Mouse (Mus musculus): ENCODE measurements around the gene Wdr4.
"Not testable (repeated sequence)": the region's sequence is repeated elsewhere in the genome, so short reads cannot be mapped to it uniquely, and the experiment has no call there.

Gene Wdr4

DNA sequence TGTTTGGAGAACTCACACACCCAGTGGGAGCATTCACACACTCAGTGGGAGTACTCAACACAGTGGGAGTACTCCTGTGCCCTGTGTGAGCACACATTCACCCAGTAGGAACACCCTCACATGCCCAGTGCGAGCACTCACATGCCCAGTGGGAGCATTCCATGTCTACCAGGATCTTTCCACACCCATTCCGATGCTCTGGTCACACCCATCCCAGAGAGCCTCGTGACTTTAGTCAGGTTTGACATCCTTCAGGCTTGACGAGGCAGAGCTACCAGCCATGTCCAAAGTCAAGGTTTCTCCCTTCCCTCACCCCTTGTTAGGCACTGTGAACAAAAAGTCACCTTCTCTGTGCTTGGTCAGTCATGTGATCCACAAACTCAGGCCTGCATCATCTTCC lies 15.6 kb upstream of the Wdr4 start:
- DNase-seq, result no peak

DNA sequence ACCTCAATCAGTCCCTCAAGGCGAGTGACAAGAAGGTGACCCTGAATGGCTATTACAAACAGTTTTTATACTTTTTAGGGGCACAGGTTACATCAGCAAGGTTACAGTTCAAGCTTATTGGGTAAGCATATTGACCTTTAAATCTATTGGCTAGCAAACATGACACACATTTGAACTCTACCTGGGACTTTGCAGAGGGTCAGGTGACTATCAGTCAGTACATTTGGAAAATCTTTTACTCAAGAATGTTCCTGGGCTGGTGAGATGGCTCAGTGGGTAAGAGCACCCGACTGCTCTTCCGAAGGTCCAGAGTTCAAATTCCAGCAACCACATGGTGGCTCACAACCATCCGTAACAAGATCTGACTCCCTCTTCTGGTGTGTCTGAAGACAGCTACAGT lies 12.6 kb upstream of the Wdr4 start:
- not testable (repeated sequence) for DNase-seq

DNA sequence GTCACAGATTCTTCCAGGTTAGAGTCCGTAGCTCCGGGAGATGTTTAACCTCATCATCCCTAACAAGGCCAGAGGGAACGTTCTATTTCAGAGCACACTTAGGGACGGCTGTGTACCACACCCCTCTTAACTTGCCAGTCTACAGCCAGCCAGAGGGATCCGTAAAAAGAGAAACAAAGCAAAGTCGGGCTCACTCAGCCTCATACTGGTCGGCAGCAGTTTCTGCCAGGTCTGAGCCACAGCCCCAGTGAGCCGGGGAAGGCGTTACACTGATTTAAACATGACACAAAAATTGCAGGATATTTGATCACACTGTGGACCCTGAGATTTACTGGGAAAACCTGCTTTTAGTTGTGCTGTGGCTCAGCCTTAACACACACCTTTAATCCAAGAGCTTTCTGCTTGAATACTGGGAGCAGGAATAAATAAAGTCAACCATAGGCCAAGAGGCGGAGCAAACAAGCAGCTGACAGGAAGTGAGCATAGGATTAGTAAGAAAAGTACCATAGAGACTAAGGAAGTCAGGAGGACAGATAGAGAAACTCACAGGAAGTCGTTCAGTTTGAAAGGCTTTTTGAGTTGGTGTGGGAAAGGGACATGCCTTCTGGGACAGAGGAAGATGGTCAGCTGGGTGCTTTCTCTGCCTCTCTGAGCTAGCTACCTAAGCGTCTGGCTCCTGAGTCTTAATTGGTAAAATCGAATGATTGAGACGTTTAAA lies 11.8 kb upstream of the Wdr4 start:
- DNase-seq, result no peak

DNA sequence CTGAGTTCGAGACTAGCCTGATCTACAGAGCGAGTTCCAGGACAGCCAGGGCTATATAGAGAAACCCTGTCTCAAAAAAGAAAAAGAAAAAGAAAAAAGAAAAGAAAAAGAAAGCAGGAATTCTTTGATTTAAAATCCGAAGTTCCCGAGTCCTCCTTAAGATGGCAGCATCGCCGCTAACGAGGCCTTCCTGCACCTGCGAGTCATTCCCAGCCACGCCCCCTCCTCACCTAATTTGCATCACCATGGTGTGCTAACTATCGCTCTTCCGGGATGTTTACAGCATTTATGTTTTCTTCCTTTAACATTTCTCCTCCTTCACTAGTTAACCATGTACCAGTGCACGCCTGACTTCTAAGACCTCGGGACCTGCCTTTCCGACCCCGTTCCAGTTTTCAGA lies 9.5 kb upstream of the Wdr4 start:
- DNase-seq, result peak; percentile 60

DNA sequence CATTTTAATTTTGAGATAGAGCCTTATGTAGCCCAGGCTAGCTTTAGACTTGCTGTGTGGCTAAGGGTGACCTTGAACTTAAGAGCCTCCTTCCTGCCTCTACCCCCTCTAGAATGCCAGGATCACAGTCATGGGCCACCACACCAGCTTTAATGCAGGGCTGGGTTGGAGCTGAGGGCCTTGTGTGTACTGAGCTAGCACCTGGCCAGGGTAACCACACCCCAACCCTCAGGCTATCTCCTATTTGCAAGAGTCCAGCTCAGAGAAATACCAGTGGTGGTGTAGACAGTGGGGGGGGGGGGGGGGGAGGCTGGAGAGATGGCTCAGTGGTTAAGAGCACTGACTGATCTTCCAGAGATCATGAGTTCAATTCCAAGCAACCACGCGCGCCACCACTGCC lies 6.0 kb upstream of the Wdr4 start:
- DNase-seq, result no peak

DNA sequence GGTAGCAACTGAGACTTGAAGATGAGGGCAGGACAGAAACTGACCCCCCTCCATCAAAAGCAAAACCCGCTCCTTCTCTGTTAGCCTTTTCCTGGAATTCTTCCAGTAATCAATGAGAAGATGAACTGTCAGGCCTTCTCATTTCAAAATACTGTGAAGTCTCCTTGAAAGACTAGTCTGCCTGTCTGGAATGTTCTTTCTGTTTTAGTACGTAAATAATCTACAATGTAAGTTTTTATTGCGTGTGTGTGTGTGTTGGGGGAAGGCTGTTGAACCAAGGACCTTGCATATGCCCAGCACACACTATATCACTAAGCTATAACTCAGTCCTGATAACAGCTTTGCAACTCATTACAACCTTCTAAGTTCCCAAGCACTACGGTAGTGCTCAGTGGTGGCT lies 5.3 kb upstream of the Wdr4 start:
- DNase-seq, result no peak

DNA sequence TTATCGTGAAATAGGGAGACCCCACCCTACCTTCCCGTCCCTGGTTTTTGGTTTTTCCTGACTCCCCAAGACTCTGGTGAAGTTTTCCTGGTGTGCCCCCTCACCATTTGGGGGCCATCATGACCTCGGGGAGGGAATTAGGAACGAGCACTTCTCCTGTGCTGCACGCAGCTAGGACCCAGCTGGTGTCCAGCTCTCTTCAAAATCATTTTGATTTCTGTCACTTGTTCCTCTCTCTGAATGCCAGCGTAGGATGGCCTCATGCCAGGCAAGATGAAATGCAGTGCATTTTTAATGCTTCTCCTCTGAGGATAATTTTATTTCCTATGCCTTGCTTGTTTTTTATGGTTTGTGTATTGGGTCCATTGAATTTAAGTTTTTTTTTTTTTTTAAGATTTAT lies 2.2 kb upstream of the Wdr4 start:
- peak; percentile 56 for DNase-seq

DNA sequence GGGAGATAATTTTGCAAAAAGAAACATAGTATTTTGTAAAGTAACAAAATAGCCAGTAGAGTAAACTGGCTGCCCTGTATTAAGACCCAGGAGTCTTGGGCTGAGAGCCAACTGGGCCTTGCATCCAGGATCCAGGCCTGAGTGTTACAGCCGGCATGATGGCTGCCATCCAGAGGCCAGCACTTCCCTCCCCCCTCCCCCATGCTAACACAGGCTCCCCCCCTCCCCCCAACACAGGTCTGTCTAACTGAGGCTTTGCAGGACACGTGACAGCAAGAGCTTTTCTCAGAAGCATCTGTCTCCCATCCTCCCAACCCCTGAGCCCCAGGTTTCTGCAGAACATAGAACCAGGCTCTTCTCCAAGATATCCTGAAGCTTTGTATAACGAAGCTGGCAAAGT lies 1.1 kb upstream of the Wdr4 start:
- DNase-seq, result peak; percentile 64

DNA sequence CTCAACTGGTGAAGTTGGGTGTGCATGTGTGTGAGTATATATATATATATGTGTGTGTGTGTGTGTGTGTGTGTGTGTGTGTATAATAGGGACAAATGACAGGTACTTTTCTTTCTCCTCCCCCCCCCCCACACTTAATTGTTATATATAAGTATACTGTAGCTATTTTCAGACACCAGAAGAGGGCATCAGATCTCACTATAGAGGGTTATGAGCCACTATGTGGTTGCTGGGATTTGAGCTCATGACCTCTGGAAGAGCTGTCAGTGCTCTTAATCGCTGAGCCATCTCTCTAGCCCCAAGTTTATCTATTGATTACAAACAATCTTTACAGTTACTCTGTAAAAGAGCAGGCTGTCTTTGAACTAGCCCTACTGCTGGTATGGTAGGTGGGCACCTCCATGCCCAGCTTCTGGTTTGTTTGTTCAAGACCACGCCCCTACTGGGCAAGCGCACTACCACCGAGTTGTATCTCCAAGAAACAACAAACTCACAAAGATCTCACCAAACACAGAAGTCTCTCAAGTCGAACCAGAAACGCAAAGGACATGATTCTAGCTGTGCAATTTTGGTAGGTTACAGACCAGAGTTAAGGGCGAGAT lies 335 bp downstream of the Wdr4 start:
- DNase-seq, result no peak

DNA sequence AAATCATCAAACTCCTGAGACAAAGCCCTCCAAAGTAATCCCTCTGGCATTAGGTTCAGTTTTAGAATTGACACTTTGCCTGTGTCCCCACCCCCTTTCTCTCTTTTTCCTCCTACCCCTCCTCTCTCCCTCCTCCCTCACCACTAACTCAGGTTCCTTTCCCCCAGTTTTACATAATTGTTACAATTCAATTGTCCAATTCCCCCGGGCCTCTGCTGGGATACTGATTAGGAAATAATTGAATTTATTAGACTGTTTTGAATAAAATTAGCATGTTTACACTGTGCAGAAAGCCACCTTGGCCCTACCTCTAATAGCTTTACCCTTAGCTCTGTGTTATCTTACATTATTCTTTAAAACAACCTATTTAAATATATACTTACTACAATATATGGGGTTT lies 5.1 kb downstream of the Wdr4 start:
- no peak for DNase-seq

DNA sequence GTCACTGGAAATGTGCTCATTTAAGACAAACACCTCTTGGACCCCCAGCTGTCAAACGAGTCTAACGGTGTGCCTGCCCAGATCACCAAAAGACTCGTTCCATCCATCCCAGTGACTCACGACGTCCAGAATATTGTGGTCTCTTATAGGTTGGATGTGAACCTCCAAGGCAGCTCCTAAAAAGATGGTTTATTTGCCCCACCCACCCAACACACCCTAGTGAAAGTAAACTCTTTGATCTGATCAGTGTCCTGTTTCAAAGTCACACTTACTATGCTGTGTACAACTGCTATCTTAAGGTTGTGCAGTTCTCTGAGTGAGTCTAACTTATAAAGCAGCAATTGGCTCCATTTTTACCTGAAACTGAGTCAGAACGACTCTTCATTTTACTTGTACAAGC lies 7.2 kb downstream of the Wdr4 start:
- DNase-seq, result no peak

DNA sequence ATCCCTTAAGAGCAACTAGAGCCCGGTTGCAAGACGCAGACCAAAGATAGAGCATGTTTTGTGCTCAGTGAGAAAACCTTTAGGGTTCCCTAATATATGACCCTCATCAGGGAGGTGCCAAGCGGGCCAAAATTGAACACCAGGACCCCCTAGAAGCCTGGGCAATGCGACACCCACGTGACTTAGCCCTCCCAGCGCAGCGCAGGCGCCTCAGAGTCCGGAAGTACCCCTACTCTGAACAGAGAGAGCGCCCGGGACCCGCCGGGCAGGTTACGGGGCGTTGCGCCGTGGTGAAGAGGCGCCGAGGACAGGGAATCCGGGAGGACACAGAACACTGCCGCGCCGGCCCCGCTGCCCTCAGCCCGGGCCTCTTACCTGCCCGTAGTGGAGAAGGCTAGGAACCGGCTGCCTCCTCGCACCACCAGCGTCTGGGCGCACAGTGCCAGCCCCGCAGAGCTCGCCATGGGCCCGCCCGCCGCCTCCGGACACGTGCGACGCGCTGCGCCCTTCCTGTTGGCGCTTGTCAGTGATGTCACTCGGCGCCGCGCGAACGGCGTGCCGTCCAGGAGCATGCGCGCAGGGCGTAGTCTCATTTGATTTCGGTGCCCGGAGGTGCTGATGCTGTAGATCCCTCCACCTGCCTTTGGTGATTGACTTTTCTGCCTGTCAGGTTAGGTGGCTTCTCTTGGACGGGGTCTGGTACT lies 7.8 kb downstream of the Wdr4 start:
- peak; percentile 89 for DNase-seq

DNA sequence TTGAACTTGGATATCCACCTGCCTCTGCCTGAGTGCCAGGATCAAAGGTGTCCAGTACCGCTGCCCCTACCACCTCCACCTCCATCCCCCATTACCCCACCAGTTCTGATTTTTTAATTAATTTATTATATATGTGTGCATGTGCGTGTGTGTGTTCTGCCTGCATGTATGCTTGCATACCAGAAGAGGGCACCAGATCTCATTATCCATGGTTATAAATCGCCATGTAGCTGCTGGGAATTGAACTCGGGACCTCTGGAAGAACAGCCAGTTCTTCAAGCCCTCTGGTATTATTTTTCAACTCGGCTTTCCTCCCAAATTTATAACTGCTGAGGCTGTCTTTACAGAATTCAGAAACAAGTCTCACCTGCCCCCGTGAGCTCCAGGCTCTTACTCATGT lies 8.8 kb downstream of the Wdr4 start:
- DNase-seq, result no peak

DNA sequence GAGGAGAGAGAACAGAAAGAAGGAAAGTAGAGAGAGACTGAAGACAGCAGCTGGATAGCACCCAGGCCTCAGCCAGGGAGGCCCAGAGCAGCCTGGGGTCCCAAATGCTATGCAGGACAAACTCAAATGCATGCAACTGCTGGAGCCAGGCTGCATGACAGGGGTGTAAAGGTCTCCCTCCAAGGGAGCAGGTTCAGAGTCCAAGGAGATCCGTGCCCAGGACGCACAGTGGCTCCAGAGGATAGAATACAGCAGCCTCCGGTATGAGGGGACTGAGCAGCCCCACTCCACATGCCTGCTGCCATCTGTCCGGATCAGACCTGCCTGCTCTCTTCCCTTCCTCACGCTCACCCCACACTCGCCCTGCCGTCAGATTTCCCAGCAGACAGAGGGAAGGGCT lies 13.5 kb downstream of the Wdr4 start:
- no peak for DNase-seq

DNA sequence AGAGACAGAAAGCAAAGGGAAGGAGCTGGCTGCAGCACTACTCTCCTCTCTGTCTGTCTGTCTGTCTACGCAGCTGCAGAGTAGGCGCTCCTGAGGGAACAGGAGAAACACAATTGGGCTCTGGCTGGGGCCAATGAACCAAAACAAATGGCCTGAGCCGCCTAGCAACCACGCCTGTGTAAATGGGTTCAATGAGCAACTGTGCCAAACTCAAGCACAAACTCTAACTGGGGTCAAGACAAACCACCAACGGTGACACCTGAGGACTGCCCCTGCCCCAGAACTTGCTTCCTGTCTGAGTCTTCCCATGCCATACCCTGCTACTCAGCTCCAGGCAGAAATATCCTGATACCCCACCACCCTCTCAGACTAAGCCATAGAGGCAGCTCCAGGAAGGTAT lies 14.8 kb downstream of the Wdr4 start:
- no peak for DNase-seq

DNA sequence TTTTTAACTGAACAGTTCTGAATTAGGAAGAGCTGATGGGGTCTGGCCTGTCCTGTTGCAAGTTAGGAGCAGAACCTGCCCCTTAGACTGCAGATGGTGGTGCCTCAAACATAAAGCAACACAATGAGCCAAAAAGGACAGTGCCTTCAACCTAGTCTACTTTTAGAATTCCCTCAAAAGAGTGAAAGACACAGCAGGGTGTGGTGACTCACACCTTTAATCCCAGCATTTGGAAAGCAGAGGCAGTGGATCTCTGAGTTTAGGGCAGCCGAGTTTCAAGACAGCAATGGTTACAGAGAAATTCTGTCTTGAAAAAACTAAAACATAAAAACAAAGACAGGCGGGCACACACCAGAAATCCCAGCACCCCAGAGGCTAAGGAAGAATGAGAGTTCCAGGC lies 15.8 kb downstream of the Wdr4 start:
- no peak for DNase-seq

DNA sequence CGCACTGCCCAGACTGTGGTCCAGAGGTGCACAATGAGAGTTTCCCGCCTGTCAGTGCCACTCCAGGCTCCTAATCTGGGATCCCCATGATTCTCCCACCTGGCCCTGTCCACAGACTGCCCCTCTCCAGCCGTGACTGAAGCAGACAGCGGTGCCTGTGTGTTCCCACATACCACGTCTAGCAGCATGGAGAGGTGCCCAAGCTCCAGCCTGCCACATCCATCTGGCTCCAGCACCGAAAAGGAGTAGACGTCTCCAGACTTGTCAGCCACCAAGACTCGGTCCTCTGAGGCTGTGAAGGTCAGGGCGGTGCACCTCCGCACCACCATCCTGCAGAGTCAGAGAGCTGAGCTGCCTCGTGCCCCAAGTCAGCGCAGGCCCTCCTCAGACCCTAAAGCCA lies 16.4 kb downstream of the Wdr4 start:
- DNase-seq, result no peak

DNA sequence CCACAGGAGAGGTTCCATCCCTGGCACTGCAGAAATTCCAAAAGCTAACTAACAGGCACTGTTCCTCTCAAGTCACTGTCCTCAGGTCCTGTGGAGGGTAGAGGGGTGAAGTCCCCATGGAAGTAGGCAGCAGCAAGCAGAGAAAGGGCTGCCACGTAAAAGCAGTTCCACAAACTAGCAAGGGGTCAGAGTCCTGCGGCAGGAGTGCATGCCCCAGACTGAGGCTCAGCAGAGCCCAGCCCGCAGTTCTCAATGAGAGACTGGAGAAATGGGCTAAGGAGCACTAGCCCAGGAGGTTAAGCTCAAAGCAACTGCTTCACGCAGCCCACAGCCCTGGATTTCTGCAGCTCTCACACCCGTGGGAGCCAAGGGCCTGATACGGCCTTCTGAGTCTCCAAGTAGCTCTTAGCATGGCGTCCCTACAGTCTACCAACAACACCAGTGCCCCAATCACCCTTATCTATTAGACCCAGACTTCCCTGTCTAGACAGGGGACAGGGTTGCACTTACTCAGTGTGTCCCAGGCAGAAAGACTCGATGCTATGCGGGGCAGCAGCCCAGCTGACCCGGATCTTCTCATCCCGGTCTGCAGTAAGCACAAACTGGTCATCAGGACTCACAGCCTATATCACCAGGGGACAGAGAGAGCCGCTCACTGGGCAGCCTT lies 17.4 kb downstream of the Wdr4 start:
- no peak for DNase-seq

DNA sequence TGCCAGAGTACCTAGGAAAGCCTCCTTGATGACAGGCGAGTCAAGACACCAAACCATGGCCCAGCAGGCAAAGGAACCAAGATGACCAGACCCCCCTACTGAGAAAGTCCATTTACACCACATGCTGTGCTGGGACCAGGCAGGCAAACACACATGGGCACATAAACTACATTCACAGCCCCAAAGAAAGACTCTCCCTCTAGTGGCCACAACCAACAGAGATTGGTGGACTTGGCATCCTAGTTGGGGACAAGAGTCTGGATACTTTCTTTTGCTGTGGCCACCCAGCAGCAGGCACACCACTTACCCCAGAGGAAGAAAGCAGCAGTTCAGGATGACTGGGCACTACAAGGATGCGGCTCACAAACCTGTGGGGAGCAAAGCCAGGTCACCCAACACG lies 18.9 kb downstream of the Wdr4 start:
- no peak for DNase-seq

DNA sequence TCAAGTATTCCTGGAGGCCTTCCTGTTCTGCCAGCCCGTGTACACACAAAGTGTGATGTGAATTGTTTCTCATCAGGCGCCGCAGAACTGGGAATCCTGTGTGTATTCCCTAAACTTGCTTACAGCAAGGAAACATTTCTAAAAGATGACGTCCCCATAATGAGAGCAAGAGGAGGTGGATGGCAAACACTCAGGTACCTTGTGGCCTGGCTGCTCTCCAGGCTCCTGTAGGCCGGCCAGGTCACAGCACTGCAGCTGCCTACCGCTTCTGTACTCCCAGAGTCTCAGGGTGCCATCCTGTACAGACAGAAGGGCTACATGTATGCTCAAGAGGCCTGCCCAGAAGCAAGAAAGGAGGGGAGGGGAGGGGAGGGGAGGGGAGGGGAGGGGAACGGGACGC lies 19.4 kb downstream of the Wdr4 start:
- no peak for DNase-seq

DNA sequence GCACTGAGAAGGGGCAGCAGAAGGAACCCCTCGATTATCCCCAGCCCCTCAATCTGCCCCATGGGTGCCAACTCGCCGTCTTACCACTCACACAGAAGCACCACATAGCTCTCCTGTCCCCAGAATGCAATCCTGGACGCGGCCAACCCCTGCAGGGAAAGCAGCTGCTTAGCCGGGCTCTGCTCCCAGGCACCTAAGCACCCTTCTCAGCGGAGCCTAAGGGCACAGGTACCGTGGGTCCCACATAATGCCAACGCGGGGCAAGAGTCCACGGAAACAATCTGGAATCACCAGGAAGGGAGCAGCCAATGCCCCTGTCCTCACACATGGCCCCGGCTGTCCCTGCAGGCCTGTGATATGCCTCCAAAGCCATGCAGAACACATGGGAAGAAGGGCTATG lies 20.1 kb downstream of the Wdr4 start:
- DNase-seq, result no peak

DNA sequence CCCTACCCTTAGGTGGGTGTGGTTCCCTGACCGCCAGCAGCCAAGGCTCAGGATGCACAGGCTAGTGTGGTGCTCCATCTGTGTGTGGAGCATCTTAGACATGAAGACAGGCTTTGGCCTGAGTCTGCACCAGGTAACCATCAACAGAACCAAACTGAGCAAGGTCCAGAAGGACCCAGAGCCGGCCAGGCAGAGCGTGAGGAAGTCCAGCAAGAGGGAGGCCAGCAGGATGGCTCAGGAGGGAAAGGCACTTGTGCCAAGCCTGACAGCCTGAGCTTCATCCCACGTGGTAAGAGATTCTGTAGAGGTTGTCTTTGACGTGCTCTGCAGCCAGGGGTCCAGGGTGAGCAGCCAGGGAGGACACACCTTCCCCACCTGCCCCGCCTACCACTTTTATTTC lies 22.1 kb downstream of the Wdr4 start:
- no peak for DNase-seq

DNA sequence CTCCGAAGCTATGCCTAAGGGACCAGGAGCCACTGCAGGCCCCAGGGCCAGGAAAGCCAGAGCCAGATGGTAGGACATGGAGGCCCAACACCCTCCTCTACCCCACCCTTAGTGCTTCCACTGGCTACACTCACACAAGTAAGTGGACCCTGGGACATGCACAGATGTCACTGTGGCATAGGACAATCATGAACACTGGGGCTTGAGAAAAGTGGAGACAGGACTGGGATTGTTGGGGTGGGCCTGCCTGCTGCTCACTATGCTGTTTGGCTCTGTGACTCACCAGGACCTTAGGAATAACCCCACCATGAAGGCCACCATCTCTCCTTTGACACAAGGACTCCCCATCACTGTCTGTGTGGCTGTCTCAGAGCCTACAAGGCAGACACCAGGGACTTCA lies 24.8 kb downstream of the Wdr4 start:
- no peak for DNase-seq

DNA sequence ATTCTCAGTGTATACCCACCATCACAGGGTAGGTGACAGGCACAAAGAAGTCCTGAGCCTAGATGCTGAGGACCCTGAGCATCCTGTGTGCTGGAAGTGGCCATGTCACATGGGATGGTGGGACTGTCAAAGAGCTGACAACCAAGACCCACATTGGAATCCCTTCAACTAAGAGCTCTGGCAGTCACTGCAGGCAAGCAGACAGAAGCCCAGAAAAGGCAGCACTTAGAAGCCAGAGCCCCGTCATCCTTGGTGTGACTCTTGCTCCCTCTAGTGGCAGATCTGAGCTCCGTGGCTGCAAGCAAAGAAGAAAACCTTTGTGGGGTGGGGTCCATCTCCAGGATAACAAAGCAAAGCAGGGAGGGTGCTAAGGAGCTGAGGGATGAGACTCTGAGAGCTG lies 27.4 kb downstream of the Wdr4 start:
- peak; percentile 75 for DNase-seq
